Mouse (Mus musculus) layer of hippocampus, postnatal 10 days (tissue): Measurements from ENCODE around the gene Zbtb20. TPM values are rescaled to one million over a fixed set of nuclear protein-coding genes. Genes with fewer than 3 reads are reported as not detected.

Experiments
- DNase-seq, 2 experiments: peaks; one replicate each; pipeline ENCODE4 v3.0.0; 2021; ENCODE audit warnings: low spot score in 2 of 2
- total RNA-seq, 2 experiments: library from RNA; stranded (reverse); gene quantifications; 2 replicates each; pipeline ENCODE4 v1.2.3; 2021

Zbtb20 gene
- total RNA-seq, 2 experiments from 2014 or later: 310 to 333 TPM

DNA sequence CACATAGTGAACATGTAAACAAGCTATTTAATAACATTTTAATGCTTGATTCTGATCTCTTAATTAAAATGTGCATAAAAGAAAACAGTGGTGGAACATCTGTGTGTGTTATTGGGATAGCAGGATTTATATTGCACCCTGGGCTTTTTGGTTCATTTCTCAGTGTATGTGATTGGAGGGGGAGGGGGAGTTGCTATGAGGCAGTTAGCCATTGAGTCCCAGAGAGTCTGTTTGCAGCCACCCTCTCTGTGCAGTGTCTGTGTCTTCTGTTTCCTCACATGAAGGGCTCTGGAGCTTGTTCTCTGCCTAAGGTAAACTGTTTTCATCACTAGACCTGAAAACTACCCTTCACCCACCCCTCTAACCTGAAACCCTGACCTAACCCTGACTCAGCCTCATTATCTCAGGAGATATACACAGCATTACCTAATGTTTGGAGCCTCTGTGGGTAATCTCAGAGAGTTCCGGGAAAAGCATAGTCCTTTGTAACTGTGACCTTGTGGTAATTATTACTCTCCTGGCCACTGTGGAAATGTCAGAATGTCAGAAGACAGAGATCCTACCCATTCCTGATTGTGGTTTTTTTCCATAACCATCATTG is 411.2 kb downstream of the Zbtb20 start:
- no peak for DNase-seq

DNA sequence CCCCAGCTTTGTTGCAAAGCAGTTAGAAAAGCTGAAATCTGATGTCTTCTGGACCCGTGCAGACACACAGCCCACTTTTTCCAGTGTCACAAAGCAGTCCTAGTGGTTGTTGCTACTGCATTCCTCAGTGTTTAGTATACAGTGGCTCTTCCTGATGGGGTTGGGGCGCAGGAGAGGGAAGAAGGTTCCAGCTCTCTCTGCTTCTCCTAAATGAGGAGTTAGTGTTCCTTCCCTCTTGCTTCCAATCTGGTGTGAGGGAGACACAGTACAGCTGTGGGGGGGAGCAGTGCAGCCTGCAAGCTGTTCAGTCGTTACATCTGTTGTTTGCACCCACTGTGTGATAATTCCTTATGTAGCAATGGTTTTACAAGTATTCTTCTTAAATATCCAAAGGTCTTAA is 415.7 kb downstream of the Zbtb20 start:
- no peak for DNase-seq

DNA sequence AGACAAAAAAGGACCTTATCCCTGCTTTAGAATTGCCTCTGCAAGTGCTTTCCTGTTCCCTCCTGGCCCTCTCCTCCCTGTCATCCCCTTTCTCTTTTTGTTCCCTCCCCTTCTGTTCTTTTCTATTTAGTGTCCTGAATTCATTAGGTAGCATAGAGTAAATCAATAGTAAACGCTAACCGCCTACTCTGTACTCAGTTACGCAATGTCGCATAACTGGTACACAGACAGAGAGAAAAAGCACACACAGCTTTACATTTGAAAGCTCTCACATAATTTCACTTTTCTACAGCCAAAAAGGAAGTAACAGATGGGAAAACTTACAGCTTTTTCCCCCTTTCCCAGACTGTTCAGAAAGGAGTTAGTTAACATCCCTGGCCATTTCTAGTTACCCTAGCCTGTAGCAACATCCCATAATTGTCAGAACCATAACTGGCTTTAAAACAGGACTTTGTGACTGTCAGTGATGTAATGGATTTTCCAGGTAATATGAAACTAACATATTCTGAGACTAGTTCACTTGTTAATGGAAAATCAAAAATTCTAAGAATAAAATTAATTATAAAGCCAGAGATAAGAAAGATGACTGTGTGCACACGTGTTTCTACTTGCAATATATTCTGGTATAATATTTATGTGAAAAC is 422.4 kb downstream of the Zbtb20 start:
- no peak for DNase-seq

DNA sequence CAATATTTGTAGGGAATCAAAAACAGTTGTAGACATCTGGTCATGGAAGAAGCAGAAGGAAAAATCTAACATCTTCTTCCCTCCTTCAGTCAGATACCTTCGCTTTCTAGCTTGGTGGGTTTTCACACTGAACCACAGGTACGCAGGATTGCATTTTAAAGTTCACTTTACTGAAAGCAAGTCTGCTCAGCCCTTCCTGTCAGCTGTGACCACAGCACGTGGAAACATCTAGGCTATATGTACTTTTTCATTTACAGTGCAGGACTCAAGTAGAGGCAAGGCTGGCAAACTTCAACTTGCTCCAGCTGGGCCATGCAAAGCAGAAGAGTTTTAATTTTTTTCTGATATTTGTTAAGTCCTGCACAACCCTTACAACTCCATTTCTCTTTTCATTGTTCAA is 424.7 kb downstream of the Zbtb20 start:
- DNase-seq: no peak

DNA sequence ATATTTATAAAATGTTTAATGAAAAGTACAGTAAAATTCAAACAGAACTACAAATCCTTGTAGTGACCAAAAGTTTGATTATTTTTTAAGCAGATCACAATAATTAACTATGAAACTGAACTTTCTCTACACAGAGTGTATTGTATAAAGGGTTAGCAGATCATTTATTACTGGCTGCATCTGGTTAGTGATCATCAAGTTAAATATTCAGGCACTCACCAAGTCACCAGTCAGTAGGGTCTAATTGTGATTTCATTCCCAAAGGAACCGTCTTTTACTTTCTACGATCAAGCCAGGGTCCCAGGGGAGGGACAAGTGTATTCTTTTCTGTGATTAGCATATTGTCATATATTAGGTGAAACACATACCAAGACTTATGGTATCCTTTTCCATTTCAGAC is 426.5 kb downstream of the Zbtb20 start:
- DNase-seq: no peak

DNA sequence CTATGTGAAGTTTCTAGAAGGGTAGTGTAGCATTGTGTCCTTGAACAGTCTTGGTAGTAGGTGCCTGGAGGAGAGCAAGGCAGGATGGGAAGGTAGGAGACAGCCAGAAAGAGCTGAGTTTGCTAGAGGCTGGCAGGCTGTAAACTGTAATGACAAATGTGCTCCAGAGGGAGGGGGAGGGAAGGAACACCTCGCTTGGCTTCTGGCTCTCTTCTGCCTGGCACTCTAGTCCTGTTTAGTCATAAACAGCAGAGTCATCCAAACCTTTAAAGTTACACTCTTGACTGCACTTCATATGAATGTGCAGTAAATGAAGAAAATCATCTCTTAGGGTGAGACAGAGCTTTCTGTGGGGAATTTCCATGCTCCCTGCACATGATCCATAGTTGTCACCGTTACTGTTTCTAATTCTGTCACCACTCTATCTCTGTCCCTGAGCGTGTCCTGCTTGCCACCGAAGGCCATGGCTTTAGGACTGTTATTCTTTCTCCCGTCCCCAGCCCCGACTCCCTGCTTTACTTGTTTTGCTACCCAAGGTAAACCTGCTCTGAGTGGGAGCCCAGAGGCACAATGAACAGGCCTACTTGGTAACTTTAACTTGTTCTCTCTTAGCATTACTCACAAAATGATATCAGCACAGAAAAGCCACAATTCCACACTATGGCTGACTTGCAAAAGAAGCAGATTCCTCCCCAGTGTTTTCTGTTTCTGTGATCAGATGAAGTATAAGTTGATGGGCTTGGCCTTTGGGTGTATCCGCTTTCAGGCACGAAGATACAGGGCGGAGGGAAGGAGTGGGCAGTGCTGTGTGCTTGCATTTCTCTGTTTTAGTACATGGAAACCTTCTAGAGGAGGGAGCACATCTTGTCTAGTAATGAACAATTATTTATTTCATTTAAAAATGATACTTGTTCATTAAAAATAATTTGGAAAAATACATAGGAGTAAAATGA is 427.8 kb downstream of the Zbtb20 start:
- no peak for DNase-seq

DNA sequence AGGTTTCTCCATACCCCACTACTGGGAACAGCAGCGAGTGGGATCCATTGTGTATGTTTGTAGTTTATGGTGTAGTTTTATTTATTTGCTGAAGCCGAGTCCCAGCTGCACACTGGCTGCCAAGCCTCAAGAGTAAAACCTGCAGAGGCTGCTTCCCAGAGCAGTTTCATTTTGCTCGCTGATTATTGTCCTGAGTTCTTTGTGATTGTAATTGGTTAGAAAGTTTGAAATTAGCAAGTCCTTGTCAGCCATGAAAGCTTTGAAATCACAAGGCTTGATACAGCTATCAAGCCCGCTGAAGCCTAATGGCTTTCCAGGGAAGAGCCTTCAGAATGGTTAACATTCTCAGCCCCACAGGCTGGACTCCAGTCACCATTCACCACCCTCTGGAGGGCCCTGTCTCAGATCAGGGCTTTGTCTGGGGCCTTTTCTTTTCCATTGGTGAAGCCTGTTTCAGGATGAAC is 434.3 kb downstream of the Zbtb20 start:
- DNase-seq: no peak

DNA sequence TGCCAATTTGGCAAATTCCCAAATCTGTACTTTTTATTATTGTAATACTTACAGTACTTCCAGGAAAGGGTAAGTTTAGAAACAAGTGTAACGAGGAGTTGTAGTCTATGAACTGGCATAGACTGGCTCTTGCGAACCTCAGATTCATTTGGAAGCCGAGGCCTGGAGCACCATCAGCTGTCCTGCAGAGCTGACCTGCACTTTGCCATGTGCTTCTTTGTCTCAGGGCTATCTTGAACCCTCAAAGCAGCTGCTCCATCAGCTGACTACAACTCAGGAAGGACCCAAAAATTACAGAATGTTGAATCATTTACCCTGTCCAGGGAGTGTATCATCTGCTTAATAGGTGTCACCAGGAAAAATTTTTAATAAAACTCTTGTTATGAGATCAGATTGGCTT is 448.3 kb downstream of the Zbtb20 start:
- DNase-seq: no peak

DNA sequence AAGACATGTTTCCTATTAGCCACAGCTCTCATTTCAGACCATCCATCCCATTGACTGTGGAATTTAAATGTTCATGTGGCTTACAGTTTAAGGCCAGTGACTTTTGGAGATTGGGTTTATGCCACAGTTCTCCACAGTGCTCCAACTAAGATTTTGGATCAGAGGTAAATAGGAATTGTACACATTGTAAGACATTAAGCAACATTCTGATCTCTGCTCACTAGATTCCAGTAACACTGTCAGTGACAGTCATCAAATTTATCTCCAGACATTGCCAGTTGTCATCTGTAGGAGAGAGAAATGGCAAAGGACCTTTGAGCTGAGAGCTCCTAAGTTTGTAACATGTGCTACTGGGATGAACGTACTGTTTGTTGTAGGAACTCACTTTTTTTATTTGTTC is 452.5 kb downstream of the Zbtb20 start:
- DNase-seq: no peak

DNA sequence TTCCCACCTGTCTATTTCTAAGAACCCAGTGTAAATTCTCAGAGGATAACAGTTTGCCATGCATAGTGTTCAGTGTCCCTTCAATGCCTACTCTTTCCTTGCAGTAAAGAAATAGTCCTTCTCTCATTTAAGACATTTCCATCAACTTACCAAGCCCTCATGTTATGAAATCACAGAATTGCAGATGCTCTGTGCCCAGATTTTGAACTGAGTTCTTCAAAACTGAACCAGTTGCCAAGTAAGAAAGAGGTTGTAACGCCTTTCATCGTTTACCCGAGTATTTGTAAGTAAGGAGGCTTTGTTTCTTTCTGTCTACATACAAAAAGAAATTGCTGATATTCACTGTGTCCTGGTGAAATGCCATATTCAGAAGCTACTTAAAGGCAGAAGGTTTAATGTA is 454.5 kb downstream of the Zbtb20 start:
- DNase-seq: no peak

DNA sequence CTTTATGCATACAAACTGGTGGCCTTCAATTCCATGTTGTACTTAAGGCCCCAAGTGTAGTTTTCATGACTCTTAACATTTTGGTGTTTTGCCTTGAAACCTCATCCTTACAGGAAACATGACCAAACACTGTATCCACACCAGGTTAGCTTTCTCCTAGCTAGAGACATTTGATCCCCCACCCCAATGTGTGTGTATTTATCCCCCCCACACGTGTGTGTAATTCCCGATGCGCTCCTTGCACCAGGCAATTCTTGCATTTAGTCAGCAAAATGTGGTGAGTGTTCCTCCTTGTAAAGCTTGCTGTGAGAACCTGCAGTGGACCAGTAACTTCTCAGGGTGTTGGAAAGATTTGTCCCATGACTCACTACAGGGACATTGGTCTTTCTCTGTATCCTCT is 455.8 kb downstream of the Zbtb20 start:
- DNase-seq: no peak

DNA sequence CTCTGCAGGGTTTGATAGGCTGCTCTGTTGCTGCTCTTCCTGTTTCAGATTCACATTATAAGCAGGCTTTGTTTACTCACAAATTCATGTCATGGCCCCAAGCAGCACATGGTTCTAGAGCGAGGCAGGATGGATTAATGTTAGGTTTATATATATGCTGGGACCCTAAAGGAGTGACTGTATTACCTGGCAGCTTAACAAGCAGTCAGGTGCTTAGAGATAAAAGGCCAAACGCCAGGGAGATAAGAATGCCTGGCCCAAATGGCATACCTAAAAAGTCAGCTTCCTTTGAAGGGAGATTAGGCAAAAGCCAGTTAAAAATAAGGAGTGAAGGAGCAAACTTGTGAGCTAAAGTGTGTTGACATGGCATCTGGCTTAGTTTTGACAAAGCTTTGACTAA is 457.1 kb downstream of the Zbtb20 start:
- DNase-seq: no peak

DNA sequence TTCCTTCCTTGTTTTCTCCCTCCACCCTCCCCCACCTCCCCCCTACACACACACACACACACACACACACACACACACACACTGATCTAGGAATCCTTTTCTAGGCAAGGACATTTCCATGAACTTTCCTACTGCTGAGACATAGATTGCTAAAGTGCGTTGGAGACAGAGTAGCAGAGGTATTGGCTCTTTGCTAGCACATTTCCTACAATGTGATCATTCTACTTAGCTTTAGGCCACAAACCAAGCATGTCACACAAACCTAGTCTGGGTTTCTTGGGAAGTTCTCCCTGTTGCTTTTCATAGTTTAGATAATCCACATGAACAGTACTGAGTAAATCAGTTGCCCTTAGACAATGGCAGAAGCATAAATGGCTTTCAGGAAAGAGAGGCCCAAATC is 457.6 kb downstream of the Zbtb20 start:
- DNase-seq: no peak

DNA sequence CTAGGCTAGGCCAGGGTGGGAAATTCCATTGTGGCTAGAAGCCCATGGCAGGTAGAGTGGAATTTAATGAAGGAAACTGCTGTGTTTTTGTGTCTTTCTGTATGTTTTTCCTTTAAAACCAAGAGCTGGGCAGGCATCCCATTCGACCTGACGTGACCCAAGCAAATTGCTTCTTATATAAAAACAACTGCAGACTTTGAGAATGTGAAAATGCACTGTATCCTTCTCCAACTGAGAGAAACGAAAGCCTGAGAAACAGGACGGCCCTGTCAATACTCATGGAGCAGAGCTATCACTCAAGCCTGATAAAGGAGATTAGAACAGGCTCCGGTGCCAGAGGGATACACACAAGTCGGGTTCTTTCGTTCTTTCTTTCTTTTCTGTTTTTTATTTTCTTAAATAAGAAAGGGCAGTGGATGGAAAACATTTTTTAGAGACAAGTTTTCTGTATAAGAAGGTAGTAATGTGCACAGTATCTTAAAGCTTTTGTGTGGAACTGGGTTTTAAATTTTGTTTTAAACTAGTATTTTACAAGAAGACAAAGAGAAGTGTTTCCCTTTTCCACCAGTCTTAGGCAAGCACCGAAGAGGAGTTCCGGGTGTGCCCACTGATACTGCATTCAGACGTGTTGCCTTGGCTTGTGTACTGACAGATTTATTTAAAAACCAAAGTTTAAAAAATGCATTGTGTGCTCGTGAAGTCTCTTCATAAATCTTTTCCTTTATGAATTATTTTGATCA is 458.9 kb downstream of the Zbtb20 start:
- DNase-seq: no peak

DNA sequence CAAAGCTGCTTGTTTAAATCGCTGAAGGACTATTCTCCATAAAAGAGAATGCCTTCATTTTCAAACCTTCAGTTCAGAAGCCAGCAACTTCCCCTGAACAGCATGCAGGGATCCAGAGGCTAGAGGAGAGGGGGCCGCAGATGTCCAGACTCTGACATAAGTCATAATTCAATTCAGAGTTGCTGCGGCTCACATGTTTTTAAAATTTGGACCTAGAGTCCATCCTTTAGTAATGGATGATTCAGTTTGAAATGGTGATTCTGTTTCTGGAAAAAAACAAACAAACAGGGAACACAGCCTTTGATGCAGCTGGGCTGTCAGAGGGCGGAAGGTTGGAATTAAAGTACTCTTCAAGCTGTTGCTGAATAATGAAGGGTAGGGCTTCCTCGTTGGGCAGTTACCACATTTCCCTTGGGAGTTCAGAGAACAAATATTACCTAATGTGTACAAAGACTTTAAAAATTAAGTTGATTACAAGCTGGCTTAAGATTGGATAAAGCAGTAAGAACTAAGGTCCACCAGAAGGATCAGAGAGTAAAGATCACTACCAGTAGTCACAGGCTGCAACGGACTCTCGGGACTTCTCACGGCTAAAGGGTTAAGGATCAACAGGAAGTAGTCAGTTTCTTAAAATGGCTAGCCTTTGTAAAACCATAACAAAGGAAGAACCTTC is 459.6 kb downstream of the Zbtb20 start:
- DNase-seq: no peak

DNA sequence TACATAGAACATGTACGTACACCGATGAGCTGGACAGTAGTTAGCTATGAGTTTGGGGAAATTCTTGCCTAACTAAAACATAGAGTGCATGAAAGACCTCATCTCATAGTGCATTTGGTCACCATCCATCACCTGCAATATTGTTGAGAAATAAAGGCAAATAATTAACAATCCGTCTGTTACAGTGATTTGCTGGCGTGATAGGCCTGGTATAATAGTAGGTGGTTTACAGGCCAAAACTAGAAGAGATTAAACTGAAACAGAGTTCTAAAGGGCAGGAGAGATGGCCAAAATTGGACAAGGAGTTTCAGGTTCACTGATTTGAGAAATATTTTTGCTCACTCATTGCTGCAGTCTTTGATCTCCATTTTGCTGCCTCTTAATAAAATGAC is 460.1 kb downstream of the Zbtb20 start:
- DNase-seq: no peak

DNA sequence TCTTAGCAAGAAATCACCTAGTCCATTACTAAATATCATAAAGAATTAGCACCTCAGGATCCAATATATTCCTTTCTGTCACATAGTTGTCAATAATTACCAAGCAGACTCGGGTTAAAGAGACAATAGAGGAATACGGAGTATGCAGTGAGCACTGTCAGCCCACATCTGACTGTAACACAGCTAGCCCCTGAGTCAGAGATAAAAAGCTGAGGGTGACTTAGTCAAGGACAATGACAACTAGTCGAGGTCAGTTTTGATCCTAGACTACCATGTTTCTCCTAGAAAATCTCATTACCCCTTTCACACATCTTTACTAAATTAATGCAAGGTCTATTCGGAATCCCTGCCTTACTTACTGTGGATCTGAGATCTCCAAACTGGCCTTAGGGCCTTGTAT is 465.0 kb downstream of the Zbtb20 start:
- DNase-seq: no peak

DNA sequence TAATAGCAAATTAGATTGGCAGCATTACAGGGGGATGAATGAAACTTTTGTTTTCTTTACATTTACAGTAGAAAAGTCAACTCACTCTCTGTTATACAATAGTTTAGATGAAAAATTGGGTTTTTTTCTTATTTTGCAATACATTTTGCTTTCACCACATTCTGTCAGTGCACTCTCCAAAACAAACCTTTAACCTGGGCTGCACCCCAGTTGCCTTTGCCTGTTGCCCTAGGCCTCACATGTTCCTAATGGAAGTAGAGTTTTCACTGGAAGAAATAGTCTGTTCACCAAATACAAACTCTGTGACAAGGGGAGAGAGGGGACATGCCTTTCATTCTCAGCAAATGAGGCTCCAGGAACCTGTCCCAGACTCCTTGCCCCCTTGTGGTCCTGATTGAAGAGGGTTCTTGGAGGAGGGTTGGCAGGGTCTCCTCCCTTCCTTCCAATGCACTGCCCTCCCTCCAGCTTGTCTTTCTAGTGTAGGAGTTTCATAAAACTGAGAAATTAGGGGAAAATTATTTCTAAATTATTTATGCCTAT is 466.3 kb downstream of the Zbtb20 start:
- DNase-seq: no peak

DNA sequence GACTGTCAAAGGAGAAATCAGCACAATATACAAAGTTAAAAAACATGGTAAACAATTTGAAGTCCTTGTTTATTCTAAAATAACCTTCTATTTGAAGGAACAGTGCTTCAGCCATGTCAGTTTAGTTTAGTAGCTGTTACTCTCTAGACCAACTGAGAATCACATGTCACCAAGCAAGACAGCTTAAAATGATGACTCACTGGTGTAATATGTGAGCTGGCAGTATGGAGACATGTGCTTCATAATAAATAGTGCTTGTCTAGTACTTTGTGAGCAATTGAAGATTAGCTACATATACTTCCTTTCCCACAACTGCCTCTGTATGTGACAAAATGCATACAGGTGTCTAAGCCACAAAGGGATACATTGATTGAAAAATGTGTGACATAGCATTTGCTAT is 470.4 kb downstream of the Zbtb20 start:
- no peak for DNase-seq

DNA sequence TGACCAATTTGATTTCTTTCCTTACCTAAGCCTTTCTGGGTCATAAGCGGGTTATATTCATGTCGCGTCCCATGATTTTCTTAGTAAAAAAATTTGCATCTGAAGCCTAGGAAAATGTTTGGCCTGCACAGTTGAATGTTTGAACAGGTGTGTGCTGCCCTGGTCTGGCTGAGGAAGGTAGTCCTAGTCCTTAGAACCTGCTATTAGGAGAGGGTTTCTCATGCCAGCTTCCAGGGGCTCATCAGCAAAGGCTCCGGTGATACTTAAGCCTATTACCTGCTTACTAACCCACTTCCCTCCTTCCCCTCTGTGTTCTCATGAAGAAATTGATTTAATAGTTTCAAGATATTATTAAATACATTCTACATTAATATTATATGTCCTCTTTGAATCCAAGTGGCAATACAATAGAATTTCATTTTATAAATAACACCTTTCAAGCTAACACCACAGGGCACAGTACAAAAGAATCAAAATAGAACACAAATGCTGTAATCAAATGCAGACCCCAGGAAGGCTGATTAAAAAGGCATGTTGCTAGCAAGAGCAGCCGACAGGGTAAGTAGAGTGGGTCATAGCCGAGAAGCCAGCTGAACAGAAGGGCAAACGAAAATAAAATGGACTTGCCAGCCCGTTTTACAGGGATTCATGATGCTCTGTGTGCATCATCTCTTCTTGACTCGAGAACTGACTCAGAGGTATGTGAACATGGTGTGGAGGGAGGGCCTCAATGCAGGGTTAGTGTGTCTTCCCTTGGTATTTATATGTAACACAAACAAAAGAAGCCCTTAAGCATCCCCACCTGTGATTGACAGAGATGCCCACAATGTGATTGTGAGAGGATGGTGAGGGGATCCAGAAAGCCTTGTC is 480.3 kb downstream of the Zbtb20 start:
- no peak for DNase-seq
